Mouse (Mus musculus): ENCODE measurements around the gene Ints13.

Gene Ints13

DNA sequence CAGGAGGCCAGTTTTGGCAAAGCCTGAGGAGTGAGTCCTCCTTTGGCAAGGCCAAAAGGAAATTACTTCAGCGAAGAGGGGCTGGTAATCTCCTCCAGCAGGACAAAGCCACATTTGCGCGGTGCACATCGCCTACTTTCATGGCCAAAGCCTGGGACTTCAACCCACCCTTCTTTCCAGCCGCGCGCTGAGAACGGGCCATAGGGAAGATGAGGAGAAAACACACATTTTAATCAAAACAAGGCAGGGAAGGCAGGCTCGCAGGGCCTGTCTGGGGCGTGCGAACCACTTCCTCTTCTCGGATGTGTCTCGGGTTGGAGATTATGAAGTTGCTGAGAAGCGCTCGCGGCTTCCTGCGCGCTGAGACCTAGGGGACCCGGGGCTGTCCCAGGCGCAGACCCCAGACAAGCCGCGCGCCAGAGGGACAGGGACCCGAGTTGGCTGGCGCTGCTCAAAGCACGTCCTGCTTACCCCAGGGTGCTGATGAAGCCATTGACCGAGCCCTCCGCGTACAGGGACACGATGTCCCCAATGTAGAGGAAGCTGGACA, 76.2 kb downstream of the Ints13 start:
- intact Hi-C loops (cut with DNase I): loop anchor here (10.0 kb wide), 1 partner anchor 73 kb away; the partner anchor contains the start of genes Fgfr1op2 and Ints13

DNA sequence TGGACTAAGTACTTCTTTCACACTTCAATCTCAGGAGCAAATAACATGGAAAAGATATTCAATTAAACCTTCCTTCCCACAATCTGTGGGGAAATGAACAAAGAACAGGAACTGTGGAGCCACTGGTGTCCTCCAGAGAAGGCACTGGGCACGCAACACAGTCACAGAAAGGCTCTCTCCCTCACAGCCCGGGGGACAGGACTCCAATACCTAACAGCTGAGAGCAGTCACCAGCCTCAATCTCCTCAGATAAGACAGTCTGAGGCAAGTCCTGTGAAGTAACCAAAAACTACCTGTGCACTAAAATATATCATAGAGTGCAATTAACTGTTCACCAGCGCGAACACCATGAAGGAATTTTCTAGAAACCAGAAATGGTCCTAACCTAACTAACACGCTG, 76.9 kb downstream of the Ints13 start:
- intact Hi-C loops (cut with DNase I): loop anchor here (10.0 kb wide), 1 partner anchor 74 kb away; the partner anchor contains the start of genes Fgfr1op2 and Ints13

DNA sequence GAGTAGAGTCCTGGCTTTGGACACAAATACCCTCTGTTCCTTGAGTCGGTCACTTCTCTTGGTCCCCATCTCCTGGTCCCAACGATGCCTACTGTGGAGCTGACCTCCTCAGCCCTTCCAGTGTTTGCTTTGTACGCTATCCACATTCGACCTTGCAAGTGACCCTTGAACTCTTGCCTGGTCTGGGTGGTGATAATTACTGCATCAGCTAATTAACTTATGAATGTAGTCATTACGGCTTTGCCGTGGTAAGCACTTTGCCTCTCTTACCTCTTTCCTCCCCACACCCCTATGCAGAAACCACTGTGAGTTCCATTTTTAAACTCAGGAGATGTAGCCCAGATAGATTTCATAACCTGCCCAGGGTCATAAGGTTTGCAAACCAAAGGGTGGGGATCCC, 77.4 kb downstream of the Ints13 start:
- intact Hi-C loops (cut with DNase I): loop anchor here (10.0 kb wide), 1 partner anchor 75 kb away; the partner anchor contains the start of genes Fgfr1op2 and Ints13
